Mouse (Mus musculus) heart, embryonic 14.5 days (tissue): ENCODE measurements around the gene Galntl6. TPM values are rescaled to one million over a fixed set of nuclear protein-coding genes. Genes with fewer than 3 reads are reported as not detected.

Experiments used
- ATAC-seq: fragments of 200-750 bp; cut with Nextera tagmentation; 2 replicates; pipeline ENCODE4 v1.8.0; 2017; ENCODE audit warnings: low read depth, moderate TSS enrichment; ENCODE audit not compliant: insufficient number of reproducible peaks, insufficient read depth, low FRiP score
- H3K27ac ChIP-seq, 2 experiments: fragments of 200-500 bp in 1 of 2; fragments of 300-500 bp in 1 of 2; sonication (generic) in 1 of 2; replicated peaks in 1 of 2; 2 replicates each; pipeline ENCODE4 v1.5.1; 2012 to 2014; ENCODE audit warnings: low read depth in 2 of 2, low read length in 2 of 2, control low read depth in 1 of 2, mild to moderate bottlenecking in 1 of 2, mixed read lengths in 1 of 2; ENCODE audit not compliant: control insufficient read depth in 1 of 2, insufficient read depth in 1 of 2
- H3K27me3 ChIP-seq: fragments of 300-500 bp; sonication (generic); 2 replicates; pipeline ENCODE4 v1.6.1; 2014; ENCODE audit warnings: mild to moderate bottlenecking, low read length, control low read depth; ENCODE audit not compliant: control insufficient read depth, insufficient read depth
- H3K36me3 ChIP-seq: fragments of 300-500 bp; sonication (generic); 2 replicates; pipeline ENCODE4 v1.6.1; 2014; ENCODE audit warnings: mild to moderate bottlenecking, control low read depth, low read length, mixed read lengths; ENCODE audit not compliant: control insufficient read depth, insufficient read depth
- H3K4me1 ChIP-seq, 2 experiments: fragments of 200-500 bp in 1 of 2; fragments of 300-500 bp in 1 of 2; sonication (generic) in 1 of 2; 2 replicates each; pipeline ENCODE4 v1.6.1; 2012 to 2014; ENCODE audit warnings: low read length in 2 of 2, control low read depth in 1 of 2, mixed read lengths in 1 of 2; ENCODE audit not compliant: control insufficient read depth in 2 of 2, insufficient read depth in 2 of 2
- H3K4me2 ChIP-seq: fragments of 300-500 bp; sonication (generic); 2 replicates; pipeline ENCODE4 v1.6.1; 2014; ENCODE audit warnings: mild to moderate bottlenecking, low read length
- H3K4me3 ChIP-seq, 2 experiments: fragments of 200-500 bp in 1 of 2; fragments of 300-500 bp in 1 of 2; sonication (generic) in 1 of 2; 2 replicates each; pipeline ENCODE4 v1.5.1; 2012 to 2014; ENCODE audit warnings: low read length in 2 of 2, mild to moderate bottlenecking in 2 of 2, control low read depth in 1 of 2, low read depth in 1 of 2, moderate library complexity in 1 of 2; ENCODE audit not compliant: control insufficient read depth in 1 of 2, insufficient read depth in 1 of 2
- H3K9ac ChIP-seq: fragments of 300-500 bp; sonication (generic); 2 replicates; pipeline ENCODE4 v1.6.1; 2014; ENCODE audit warnings: mild to moderate bottlenecking, low read length
- H3K9me3 ChIP-seq: fragments of 300-500 bp; sonication (generic); 2 replicates; pipeline ENCODE4 v1.6.1; 2016; ENCODE audit warnings: low read length, control low read depth; ENCODE audit not compliant: control insufficient read depth
- WGBS: fragments of 180-500 bp; shearing (Covaris S2); extraction: QIAGEN DNeasy Blood & Tissue Kit; methylation state at CpG from one replicate; pipeline ENCODE4 v1.1.7; 2014; 5-methylcytosine and 5-hydroxymethylcytosine counted together
- polyA plus RNA-seq: library from polyadenylated mRNA; unstranded; fragments of >200 nt; fragmentation: Nextera tagmentation; extraction: Ambion mirVana; gene quantifications from 2 replicates; pipeline ENCODE4 v1.2.1, GENCODE M21; 2014

The Galntl6 gene
- polyA plus RNA-seq, 1 experiment from 2014 or later, result 0.07 TPM

GRCm38 (mm10) chr8:58396500-58396899 is 515.9 kb downstream of the Galntl6 start:
- Histone ChIP-seq H3K36me3 (no peaks in the 10 kb centered on the region), H3K27me3 (no peaks in the 10 kb centered on the region), H3K9ac (no peak overlapping the region), H3K27ac (no peak overlapping the region), H3K9me3 (no peaks in the 10 kb centered on the region), H3K4me3 (no peak overlapping the region), H3K4me2 (no peak overlapping the region), H3K4me1 (no peaks in the 10 kb centered on the region)
- ATAC-seq, result no peak
- WGBS, result 52% methylated on average over 3 of the region's 3 CpGs

GRCm38 (mm10) chr8:58395879-58396278 is 516.6 kb downstream of the Galntl6 start:
- H3K4me2 ChIP-seq, result no peak overlapping the region
- H3K36me3 ChIP-seq, result no peaks in the 10 kb centered on the region
- H3K4me1 ChIP-seq, result no peaks in the 10 kb centered on the region
- ATAC-seq, result no peak
- no peaks in the 10 kb centered on the region for H3K9me3 ChIP-seq
- H3K4me3 ChIP-seq, result no peak overlapping the region
- no peak overlapping the region for H3K9ac ChIP-seq
- no peaks in the 10 kb centered on the region for H3K27me3 ChIP-seq
- H3K27ac ChIP-seq, result no peak overlapping the region
- WGBS, result 88% methylated on average over 1 of the region's 1 CpGs

- ATAC-seq, result no peak
- H3K4me1 ChIP-seq, result no peaks in the 10 kb centered on the region
- no peak overlapping the region for H3K9ac ChIP-seq
- no peaks in the 10 kb centered on the region for H3K9me3 ChIP-seq
- H3K36me3 ChIP-seq, result no peaks in the 10 kb centered on the region
- H3K4me3 ChIP-seq, result no peak overlapping the region
- 86% methylated on average over 2 of the region's 2 CpGs for WGBS
- no peak overlapping the region for H3K27ac ChIP-seq
- H3K27me3 ChIP-seq, result no peaks in the 10 kb centered on the region
- H3K4me2 ChIP-seq, result no peak overlapping the region
Measured at GRCm38 (mm10) chr8:58372389-58372788, 540.1 kb downstream of the Galntl6 start.

GRCm38 (mm10) chr8:58371979-58372378 is 540.5 kb downstream of the Galntl6 start:
- H3K4me2 ChIP-seq, result no peak overlapping the region
- 83% methylated on average over 10 of the region's 10 CpGs for WGBS

GRCm38 (mm10) chr8:58331151-58331550 is 581.3 kb downstream of the Galntl6 start:
- 66% methylated on average over 1 of the region's 1 CpGs for WGBS
- ATAC-seq, result no peak
- Histone ChIP-seq H3K4me1 (no peaks in the 10 kb centered on the region), H3K4me2 (no peak overlapping the region), H3K9me3 (no peaks in the 10 kb centered on the region), H3K27me3 (no peaks in the 10 kb centered on the region), H3K9ac (no peak overlapping the region), H3K27ac (no peak overlapping the region), H3K36me3 (no peaks in the 10 kb centered on the region), H3K4me3 (no peak overlapping the region)

More at GRCm38 (mm10) chr8:58371979-58372378, 540.5 kb downstream of the Galntl6 start:
- no peak overlapping the region for H3K9ac ChIP-seq
- H3K27me3 ChIP-seq, result no peaks in the 10 kb centered on the region
- no peak overlapping the region for H3K4me3 ChIP-seq
- no peaks in the 10 kb centered on the region for H3K36me3 ChIP-seq
- H3K9me3 ChIP-seq, result no peaks in the 10 kb centered on the region
- H3K4me1 ChIP-seq, result no peaks in the 10 kb centered on the region
- no peak for ATAC-seq
- H3K27ac ChIP-seq, result no peak overlapping the region

GRCm38 (mm10) chr8:58313482-58313881 is 599.0 kb downstream of the Galntl6 start:
- 84% methylated on average over 2 of the region's 2 CpGs for WGBS
- no peaks in the 10 kb centered on the region for H3K36me3 ChIP-seq
- no peak overlapping the region for H3K4me2 ChIP-seq
- no peaks in the 10 kb centered on the region for H3K4me1 ChIP-seq
- H3K4me3 ChIP-seq, result no peak overlapping the region
- no peak overlapping the region for H3K27ac ChIP-seq
- ATAC-seq, result no peak
- H3K9me3 ChIP-seq, result no peaks in the 10 kb centered on the region
- no peak overlapping the region for H3K9ac ChIP-seq
- H3K27me3 ChIP-seq, result no peaks in the 10 kb centered on the region

GRCm38 (mm10) chr8:58291487-58291886 is 621.0 kb downstream of the Galntl6 start:
- no peak overlapping the region for H3K4me3 ChIP-seq
- ATAC-seq, result no peak
- no peak overlapping the region for H3K9ac ChIP-seq
- H3K4me1 ChIP-seq, result no peaks in the 10 kb centered on the region
- H3K4me2 ChIP-seq, result no peak overlapping the region
- no peaks in the 10 kb centered on the region for H3K27me3 ChIP-seq
- no peaks in the 10 kb centered on the region for H3K36me3 ChIP-seq
- 71% methylated on average over 4 of the region's 4 CpGs for WGBS
- no peaks in the 10 kb centered on the region for H3K9me3 ChIP-seq
- H3K27ac ChIP-seq, result no peak overlapping the region

GRCm38 (mm10) chr8:58290080-58290479 is 622.4 kb downstream of the Galntl6 start:
- no peak for ATAC-seq
- H3K4me1 ChIP-seq, result no peaks in the 10 kb centered on the region
- H3K36me3 ChIP-seq, result no peaks in the 10 kb centered on the region
- H3K27ac ChIP-seq, result no peak overlapping the region
- H3K9me3 ChIP-seq, result no peaks in the 10 kb centered on the region
- H3K4me3 ChIP-seq, result no peak overlapping the region
- no peak overlapping the region for H3K4me2 ChIP-seq
- H3K9ac ChIP-seq, result no peak overlapping the region
- no peaks in the 10 kb centered on the region for H3K27me3 ChIP-seq
